Mouse (Mus musculus) heart, embryonic 16.5 days (tissue): ENCODE measurements at regions not wholly inside any gene's neighbourhood (a gene's known extent, or its start where the extent isn't known, plus 50 kb on each side); places are given as distances from the start of the nearest gene placed in this dataset.

Experiments used
- ATAC-seq: fragments of 200-750 bp; cut with Nextera tagmentation; replicated peaks from 2 replicates; pipeline ENCODE4 v1.8.0; 2017; ENCODE audit warnings: moderate number of reproducible peaks; ENCODE audit not compliant: insufficient read depth, low FRiP score; ENCODE audit errors: extremely low read depth
- H3K27ac ChIP-seq: fragments of 300-500 bp; sonication (generic); 2 replicates; pipeline ENCODE4 v1.5.1; 2014; ENCODE audit warnings: mild to moderate bottlenecking, low read length, control low read depth, moderate library complexity
- H3K27me3 ChIP-seq: fragments of 300-500 bp; sonication (generic); 2 replicates; pipeline ENCODE4 v1.6.1; 2014; ENCODE audit warnings: low read length, mixed read lengths; ENCODE audit not compliant: control insufficient read depth, insufficient read depth
- H3K36me3 ChIP-seq: fragments of 300-500 bp; sonication (generic); 2 replicates; pipeline ENCODE4 v1.6.1; 2014; ENCODE audit not compliant: control insufficient read depth, insufficient read depth
- H3K4me1 ChIP-seq: fragments of 300-500 bp; sonication (generic); 2 replicates; pipeline ENCODE4 v1.6.1; 2014; ENCODE audit warnings: low read length, mixed read lengths; ENCODE audit not compliant: control insufficient read depth, insufficient read depth
- H3K4me2 ChIP-seq: fragments of 300-500 bp; sonication (generic); 2 replicates; pipeline ENCODE4 v1.6.1; 2014; ENCODE audit warnings: low read depth, mild to moderate bottlenecking, control low read depth, low read length
- H3K4me3 ChIP-seq: fragments of 300-500 bp; sonication (generic); 2 replicates; pipeline ENCODE4 v1.5.1; 2014; ENCODE audit warnings: mild to moderate bottlenecking, control low read depth, low read length
- H3K9ac ChIP-seq: fragments of 300-500 bp; sonication (generic); 2 replicates; pipeline ENCODE4 v1.6.1; 2014; ENCODE audit warnings: low read length, control low read depth
- H3K9me3 ChIP-seq: fragments of 300-500 bp; sonication (generic); replicated peaks from 2 replicates; pipeline ENCODE4 v1.6.1; 2016; ENCODE audit warnings: low read length; ENCODE audit not compliant: control insufficient read depth
- WGBS: fragments of 180-500 bp; shearing (Covaris S2); extraction: QIAGEN DNeasy Blood & Tissue Kit; methylation state at CpG from one replicate; pipeline ENCODE4 v1.1.7; 2014; 5-methylcytosine and 5-hydroxymethylcytosine counted together

DNA sequence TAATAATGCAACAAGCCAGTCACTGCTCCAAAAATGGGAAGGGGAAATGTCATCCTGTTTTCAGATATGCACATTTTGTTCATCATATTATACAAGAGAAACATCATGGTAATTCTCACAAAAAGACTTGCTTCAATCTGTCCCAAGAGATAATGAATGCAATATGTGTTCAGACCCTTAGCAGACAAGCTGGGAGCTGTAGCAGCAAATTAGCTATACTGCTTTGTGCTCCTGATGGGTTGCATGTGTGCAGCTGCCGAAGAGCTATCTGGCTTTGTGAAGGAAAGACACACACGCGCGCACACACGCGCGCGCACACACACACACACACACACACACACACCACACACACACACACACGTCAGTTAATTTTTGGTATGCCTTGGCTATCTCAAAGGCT, 441.9 kb downstream of the Tm4sf1 start:
- 92% methylated on average over 9 of the region's 9 CpGs for WGBS
- Histone ChIP-seq H3K36me3 (no peaks in the 10 kb centered on the region), H3K4me1 (no peaks in the 10 kb centered on the region), H3K9me3 (no peaks in the 10 kb centered on the region), H3K9ac (no peak overlapping the region), H3K4me3 (no peak overlapping the region), H3K27me3 (no peaks in the 10 kb centered on the region), H3K27ac (no peak overlapping the region), H3K4me2 (no peak overlapping the region)
- no peak for ATAC-seq

GRCm38 (mm10) chr3:56845462-56845770, 456.4 kb downstream of the Tm4sf1 start:
- Histone ChIP-seq H3K9ac (no peak overlapping the region), H3K27me3 (no peaks in the 10 kb centered on the region), H3K27ac (no peak overlapping the region), H3K36me3 (no peaks in the 10 kb centered on the region), H3K4me2 (no peak overlapping the region), H3K4me3 (no peak overlapping the region), H3K4me1 (no peaks in the 10 kb centered on the region), H3K9me3 (no peaks in the 10 kb centered on the region)
- no peak for ATAC-seq
- 79% methylated on average over 1 of the region's 1 CpGs for WGBS

- no peak overlapping the region for H3K27ac ChIP-seq
- no peak overlapping the region for H3K9ac ChIP-seq
- H3K4me3 ChIP-seq, result no peak overlapping the region
- WGBS, result 64% methylated on average over 6 of the region's 6 CpGs
- ATAC-seq, result no peak
- no peaks in the 10 kb centered on the region for H3K9me3 ChIP-seq
- no peaks in the 10 kb centered on the region for H3K4me1 ChIP-seq
- no peaks in the 10 kb centered on the region for H3K36me3 ChIP-seq
- H3K27me3 ChIP-seq, result no peaks in the 10 kb centered on the region
- H3K4me2 ChIP-seq, result no peak overlapping the region
Observed at GRCm38 (mm10) chr3:56844681-56845461, 456.9 kb downstream of the Tm4sf1 start.

GRCm38 (mm10) chr3:56837176-56837575, 464.6 kb downstream of the Tm4sf1 start:
- H3K9me3 ChIP-seq, result no peaks in the 10 kb centered on the region
- no peaks in the 10 kb centered on the region for H3K27me3 ChIP-seq
- no peaks in the 10 kb centered on the region for H3K36me3 ChIP-seq
- WGBS, result 79% methylated on average over 3 of the region's 3 CpGs
- no peak overlapping the region for H3K9ac ChIP-seq
- no peak overlapping the region for H3K4me3 ChIP-seq
- ATAC-seq, result no peak
- H3K27ac ChIP-seq, result no peak overlapping the region
- H3K4me2 ChIP-seq, result no peak overlapping the region
- no peaks in the 10 kb centered on the region for H3K4me1 ChIP-seq

DNA sequence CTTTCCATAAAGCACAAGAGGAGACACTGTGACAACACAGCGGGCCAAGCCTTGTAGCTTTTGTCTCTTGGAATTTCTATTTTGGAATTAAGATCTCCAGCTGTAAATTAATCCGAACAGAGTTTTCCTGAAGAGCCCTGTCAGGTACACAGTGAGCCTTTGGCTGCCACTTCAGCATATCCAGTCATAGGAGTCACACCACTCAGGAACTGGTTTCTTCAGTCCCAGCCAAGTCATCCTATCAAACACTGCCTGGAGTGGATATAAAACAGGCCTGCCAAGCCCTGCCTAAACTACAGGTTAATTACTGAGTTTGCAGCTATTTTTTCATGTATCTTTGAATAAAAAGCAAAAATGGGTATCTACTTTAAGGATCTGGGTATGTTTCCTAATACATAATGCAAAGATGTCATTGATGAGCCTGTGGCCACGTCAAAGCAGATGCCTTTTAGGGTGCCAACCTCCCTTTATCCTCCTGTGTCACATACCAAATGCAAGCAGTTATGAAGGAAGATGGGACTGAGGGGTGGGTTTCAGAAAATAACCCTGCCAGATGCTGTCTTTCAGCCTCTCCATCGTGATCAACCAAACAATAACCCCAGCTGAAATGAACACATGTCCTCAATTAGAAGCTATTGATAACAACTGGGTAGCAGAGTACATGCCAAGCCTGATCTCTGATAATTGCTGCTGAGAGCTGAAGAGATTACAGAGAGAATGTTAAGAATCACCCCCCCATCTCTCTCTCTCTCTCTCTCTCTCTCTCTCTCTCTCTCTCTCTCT, 471.3 kb downstream of the Tm4sf1 start:
- H3K27ac ChIP-seq, result no peak overlapping the region
- no peak overlapping the region for H3K9ac ChIP-seq
- ATAC-seq, result no peak; the same call in 1 of the 2 replicates
- H3K4me1 ChIP-seq, result no peaks in the 10 kb centered on the region
- no peaks in the 10 kb centered on the region for H3K27me3 ChIP-seq
- H3K4me2 ChIP-seq, result no peak overlapping the region
- H3K36me3 ChIP-seq, result no peaks in the 10 kb centered on the region
- H3K9me3 ChIP-seq, result no peaks in the 10 kb centered on the region
- no peak overlapping the region for H3K4me3 ChIP-seq
- 47% methylated on average over 4 of the region's 4 CpGs for WGBS

DNA sequence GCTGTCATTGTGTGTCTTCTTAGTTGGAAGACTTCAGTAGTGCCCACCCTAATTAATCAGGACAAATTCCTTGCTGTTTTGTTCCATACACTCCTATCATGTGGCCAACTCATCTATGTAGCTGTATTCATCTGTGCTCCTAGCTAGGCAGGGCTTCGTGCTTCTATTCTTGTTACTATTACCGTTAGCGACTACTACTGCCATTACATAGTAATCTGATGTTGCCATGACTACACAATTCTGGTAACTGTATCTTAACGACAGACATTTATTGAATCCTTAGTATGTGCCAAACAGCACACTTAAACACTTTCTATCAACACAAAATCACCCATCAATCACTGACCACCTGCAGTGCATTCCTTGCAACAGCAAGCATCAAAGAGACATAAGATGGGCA, 477.6 kb downstream of the Tm4sf1 start:
- Histone ChIP-seq H3K9me3 (no peaks in the 10 kb centered on the region), H3K9ac (no peak overlapping the region), H3K4me3 (no peak overlapping the region), H3K27me3 (no peaks in the 10 kb centered on the region), H3K36me3 (no peaks in the 10 kb centered on the region), H3K4me2 (no peak overlapping the region), H3K4me1 (no peaks in the 10 kb centered on the region), H3K27ac (no peak overlapping the region)
- no peak for ATAC-seq
- WGBS, result 78% methylated on average over 4 of the region's 4 CpGs

GRCm38 (mm10) chr3:56810548-56811071, 491.2 kb downstream of the Tm4sf1 start:
- 71% methylated on average over 1 of the region's 1 CpGs for WGBS
- H3K27ac ChIP-seq, result no peak overlapping the region
- no peaks in the 10 kb centered on the region for H3K36me3 ChIP-seq
- no peak overlapping the region for H3K4me3 ChIP-seq
- ATAC-seq, result no peak
- no peaks in the 10 kb centered on the region for H3K9me3 ChIP-seq
- no peaks in the 10 kb centered on the region for H3K27me3 ChIP-seq
- no peak overlapping the region for H3K4me2 ChIP-seq
- no peaks in the 10 kb centered on the region for H3K4me1 ChIP-seq
- no peak overlapping the region for H3K9ac ChIP-seq

DNA sequence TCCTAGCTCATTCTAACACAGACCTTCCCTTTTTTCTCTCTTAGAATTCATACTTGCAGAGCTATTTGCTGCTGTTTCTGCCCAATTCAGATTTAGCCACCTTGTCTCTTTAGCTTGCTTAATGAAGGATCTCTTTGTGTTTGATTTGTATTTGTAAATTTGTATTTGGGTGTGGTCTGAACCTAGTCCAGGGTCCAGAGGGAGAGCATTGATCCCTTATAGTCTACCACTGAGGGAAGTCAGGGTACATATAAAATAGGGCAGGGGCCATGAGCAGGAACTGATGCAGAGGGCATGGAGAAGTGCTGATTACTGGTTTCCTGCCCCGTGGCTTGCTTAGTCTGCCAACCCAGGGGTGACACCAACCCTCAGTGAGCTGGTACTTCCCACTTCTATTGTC, 508.7 kb downstream of the Tm4sf1 start:
- Histone ChIP-seq H3K36me3 (no peaks in the 10 kb centered on the region), H3K9ac (no peak overlapping the region), H3K27ac (no peak overlapping the region), H3K4me3 (no peak overlapping the region), H3K9me3 (no peaks in the 10 kb centered on the region), H3K27me3 (no peaks in the 10 kb centered on the region), H3K4me2 (no peak overlapping the region), H3K4me1 (no peaks in the 10 kb centered on the region)
- ATAC-seq, result no peak
- 50% methylated on average over 1 of the region's 1 CpGs for WGBS

GRCm38 (mm10) chr3:56789155-56789554, 512.6 kb downstream of the Tm4sf1 start:
- ATAC-seq, result no peak
- no peaks in the 10 kb centered on the region for H3K36me3 ChIP-seq
- H3K4me2 ChIP-seq, result no peak overlapping the region
- H3K27ac ChIP-seq, result no peak overlapping the region
- H3K4me1 ChIP-seq, result no peaks in the 10 kb centered on the region
- H3K9ac ChIP-seq, result no peak overlapping the region
- H3K9me3 ChIP-seq, result no peaks in the 10 kb centered on the region
- no peak overlapping the region for H3K4me3 ChIP-seq
- no peaks in the 10 kb centered on the region for H3K27me3 ChIP-seq
- 38% methylated on average over 3 of the region's 3 CpGs for WGBS
